Mouse (Mus musculus) neural tube, embryonic 15.5 days (tissue): ENCODE data around the gene Mapk9. TPM values are rescaled to one million over a fixed set of nuclear protein-coding genes. Genes with fewer than 3 reads are reported as not detected.
"Not testable (repeated sequence)": the region's sequence is repeated elsewhere in the genome, so short reads cannot be mapped to it uniquely, and the experiment has no call there.

Source experiments
- ATAC-seq: fragments of 200-750 bp; cut with Nextera tagmentation; 2 replicates; pipeline ENCODE4 v1.8.0; 2017; ENCODE audit warnings: mild to moderate bottlenecking, moderate TSS enrichment, moderate library complexity; ENCODE audit not compliant: low FRiP score
- H3K27ac ChIP-seq: fragments of 300-500 bp; sonication (generic); replicated peaks from 2 replicates; pipeline ENCODE4 v1.5.1; 2015; ENCODE audit warnings: mild to moderate bottlenecking, inconsistent platforms
- H3K27me3 ChIP-seq: fragments of 300-500 bp; sonication (generic); replicated peaks from 2 replicates; pipeline ENCODE4 v1.6.1; 2015; ENCODE audit warnings: inconsistent platforms
- H3K36me3 ChIP-seq: fragments of 300-500 bp; sonication (generic); 2 replicates; pipeline ENCODE4 v1.6.1; 2015; ENCODE audit warnings: inconsistent platforms
- H3K4me1 ChIP-seq: fragments of 300-500 bp; sonication (generic); 2 replicates; pipeline ENCODE4 v1.6.1; 2015; ENCODE audit warnings: inconsistent platforms
- H3K4me2 ChIP-seq: fragments of 300-500 bp; sonication (generic); 2 replicates; pipeline ENCODE4 v1.6.1; 2015; ENCODE audit warnings: inconsistent platforms, mild to moderate bottlenecking, moderate library complexity
- H3K4me3 ChIP-seq: fragments of 300-500 bp; sonication (generic); replicated peaks from 2 replicates; pipeline ENCODE4 v1.5.1; 2015; ENCODE audit warnings: mild to moderate bottlenecking, inconsistent platforms
- H3K9ac ChIP-seq: fragments of 300-500 bp; sonication (generic); replicated peaks from 2 replicates; pipeline ENCODE4 v1.6.1; 2015; ENCODE audit warnings: mild to moderate bottlenecking, inconsistent platforms
- H3K9me3 ChIP-seq: fragments of 300-500 bp; sonication (generic); replicated peaks from 2 replicates; pipeline ENCODE4 v1.6.1; 2016; ENCODE audit warnings: inconsistent platforms
- WGBS: fragments of 180-500 bp; shearing (Covaris S2); methylation state at CpG from one replicate; pipeline ENCODE4 v1.1.7; 2015; ENCODE audit warnings: mixed read lengths; 5-methylcytosine and 5-hydroxymethylcytosine counted together
- polyA plus RNA-seq: library from polyadenylated mRNA; unstranded; fragments of >200 nt; fragmentation: Nextera tagmentation; extraction: Ambion mirVana; gene quantifications from 2 replicates; pipeline ENCODE4 v1.2.1, GENCODE M21; 2015

The Mapk9 gene
- 64.2 and 73.5 TPM in 2 replicates for polyA plus RNA-seq

GRCm38 (mm10) chr11:49846401-49847070, at the start of gene Mapk9:
Gene Mapk9 (plus strand): TSS chr11:49846751.
- ATAC-seq, result peak; percentile 99

GRCm38 (mm10) chr11:49798931-49799330, 47.6 kb upstream of the Mapk9 start:
- Histone ChIP-seq H3K9me3 (no peaks in the 10 kb centered on the region), H3K27ac (no peak overlapping the region), H3K4me1 (peaks cover 22% of the 10 kb centered on the region), H3K27me3 (no peaks in the 10 kb centered on the region), H3K4me2 (no peak overlapping the region), H3K36me3 (no peaks in the 10 kb centered on the region), H3K4me3 (no peak overlapping the region), H3K9ac (no peak overlapping the region)
- ATAC-seq, result no peak
- WGBS, result 86% methylated on average over 6 of the region's 6 CpGs

More at GRCm38 (mm10) chr11:49846401-49847070, at the start of gene Mapk9:
- Histone ChIP-seq H3K27ac (peak within 1 kb of the TSS; percentile 86), H3K9ac (peak within 1 kb of the TSS; percentile 96), H3K4me1 (peaks cover 38% of the 10 kb centered on the region), H3K4me2 (peak within 1 kb of the TSS; percentile 75), H3K36me3 (peaks cover 4% of the 10 kb centered on the region; the same call in 1 of the 2 replicates), H3K27me3 (no peaks in the 10 kb centered on the region), H3K4me3 (peak within 1 kb of the TSS; percentile 77), H3K9me3 (no peaks in the 10 kb centered on the region)
- under 1% methylated on average over 65 of the region's 68 CpGs for WGBS

- 58% methylated on average over 4 of the region's 4 CpGs for WGBS
- peaks cover 9% of the 10 kb centered on the region; the same call in 1 of the 2 replicates for H3K4me1 ChIP-seq
- H3K27me3 ChIP-seq, result no peaks in the 10 kb centered on the region
- no peak for ATAC-seq
- H3K36me3 ChIP-seq, result no peaks in the 10 kb centered on the region
- no peak overlapping the region for H3K27ac ChIP-seq
- H3K4me3 ChIP-seq, result no peak overlapping the region
- no peaks in the 10 kb centered on the region for H3K9me3 ChIP-seq
- H3K9ac ChIP-seq, result no peak overlapping the region
- H3K4me2 ChIP-seq, result no peak overlapping the region
Measured at GRCm38 (mm10) chr11:49801516-49801915, 45.0 kb upstream of the Mapk9 start.

DNA sequence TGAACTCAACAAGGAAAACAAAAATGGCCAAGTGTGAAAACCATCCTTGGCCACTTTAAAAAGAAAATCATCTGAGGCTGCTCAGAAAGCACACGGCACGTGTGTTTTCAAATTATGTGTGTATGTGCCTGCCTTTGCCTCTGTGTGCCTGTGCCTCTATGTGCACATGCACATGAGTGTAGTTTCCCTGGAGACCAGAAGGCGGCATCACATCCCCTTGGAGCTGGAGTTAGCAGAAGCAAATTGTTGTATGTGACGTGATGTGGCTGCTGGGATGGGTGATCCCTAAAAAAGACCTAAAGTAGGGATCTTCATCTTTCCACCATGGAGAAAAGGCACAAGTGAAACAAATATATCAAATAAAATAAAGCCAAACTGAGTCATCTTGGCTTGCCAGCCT, 42.8 kb upstream of the Mapk9 start:
- Histone ChIP-seq H3K4me1 (peaks cover 9% of the 10 kb centered on the region; the same call in 1 of the 2 replicates), H3K36me3 (peaks cover under 1% of the 10 kb centered on the region; the same call in 1 of the 2 replicates), H3K9ac (no peak overlapping the region), H3K27ac (no peak overlapping the region), H3K4me3 (no peak overlapping the region), H3K27me3 (no peaks in the 10 kb centered on the region), H3K4me2 (no peak overlapping the region), H3K9me3 (no peaks in the 10 kb centered on the region)
- 98% methylated on average over 4 of the region's 4 CpGs for WGBS
- ATAC-seq, result no peak

DNA sequence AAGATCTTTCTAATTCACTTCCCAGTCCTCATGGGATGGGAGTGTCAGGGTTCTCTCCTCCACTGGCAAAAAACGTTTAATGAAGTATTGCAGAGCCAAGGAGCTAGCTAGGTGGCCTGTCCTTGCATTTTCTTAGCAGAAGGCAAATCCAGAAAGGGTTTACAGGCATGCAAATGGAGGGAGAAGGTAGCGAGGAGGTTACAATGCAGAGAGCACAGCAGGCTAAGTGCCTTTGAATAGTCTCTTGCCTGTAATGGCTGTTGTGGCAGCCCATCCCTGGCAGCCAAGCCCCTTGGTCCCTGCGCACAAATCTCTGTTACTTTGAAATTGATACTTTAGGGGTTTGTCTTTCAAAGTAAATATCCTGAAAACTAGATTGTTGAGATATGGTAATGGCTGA, 40.3 kb upstream of the Mapk9 start:
- H3K9me3 ChIP-seq, result no peaks in the 10 kb centered on the region
- no peak overlapping the region for H3K9ac ChIP-seq
- H3K4me1 ChIP-seq, result peaks cover 5% of the 10 kb centered on the region; the same call in 1 of the 2 replicates
- no peak overlapping the region for H3K27ac ChIP-seq
- no peak for ATAC-seq
- no peak overlapping the region for H3K4me3 ChIP-seq
- H3K36me3 ChIP-seq, result peaks cover 5% of the 10 kb centered on the region; the same call in 1 of the 2 replicates
- H3K4me2 ChIP-seq, result no peak overlapping the region
- 27% methylated on average over 3 of the region's 3 CpGs for WGBS
- no peaks in the 10 kb centered on the region for H3K27me3 ChIP-seq

GRCm38 (mm10) chr11:49808946-49809345, 37.6 kb upstream of the Mapk9 start:
- 92% methylated on average over 9 of the region's 9 CpGs for WGBS
- Histone ChIP-seq H3K9me3 (no peaks in the 10 kb centered on the region), H3K4me1 (no peaks in the 10 kb centered on the region), H3K4me2 (no peak overlapping the region), H3K4me3 (no peak overlapping the region), H3K27me3 (no peaks in the 10 kb centered on the region), H3K27ac (no peak overlapping the region), H3K9ac (no peak overlapping the region), H3K36me3 (peaks cover 5% of the 10 kb centered on the region; the same call in 1 of the 2 replicates)
- ATAC-seq, result no peak

DNA sequence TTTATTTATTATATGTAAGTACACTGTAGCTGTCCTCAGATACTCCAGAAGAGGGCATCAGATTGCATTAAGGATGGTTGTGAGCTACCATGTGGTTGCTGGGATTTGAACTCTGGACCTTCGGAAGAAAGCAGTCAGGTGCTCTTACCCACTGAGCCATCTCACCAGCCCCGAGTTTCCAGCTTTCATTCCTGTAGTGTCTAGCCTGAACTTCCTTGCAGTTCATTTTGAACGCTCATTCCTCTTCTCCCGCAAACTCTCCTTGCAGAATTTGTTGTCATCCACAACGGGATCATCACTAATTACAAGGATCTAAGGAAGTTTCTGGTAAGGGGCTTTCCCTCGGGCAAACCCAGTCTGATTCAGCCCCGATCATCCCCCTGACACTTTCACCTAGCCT, 35.9 kb upstream of the Mapk9 start:
- WGBS, result 87% methylated on average over 7 of the region's 7 CpGs
- ATAC-seq, H3K27ac ChIP-seq, H3K4me1 ChIP-seq, H3K27me3 ChIP-seq, H3K4me3 ChIP-seq, H3K36me3 ChIP-seq, H3K9me3 ChIP-seq, H3K4me2 ChIP-seq, H3K9ac ChIP-seq: not testable (repeated sequence)

- Histone ChIP-seq H3K9ac (no peak overlapping the region), H3K27me3 (no peaks in the 10 kb centered on the region), H3K4me2 (no peak overlapping the region), H3K36me3 (peaks cover 5% of the 10 kb centered on the region; the same call in 1 of the 2 replicates), H3K4me3 (no peak overlapping the region), H3K4me1 (no peaks in the 10 kb centered on the region), H3K27ac (no peak overlapping the region), H3K9me3 (no peaks in the 10 kb centered on the region)
- WGBS, result 89% methylated on average over 8 of the region's 8 CpGs
- ATAC-seq, result no peak
Measured at GRCm38 (mm10) chr11:49811099-49811541, 35.4 kb upstream of the Mapk9 start.

- Histone ChIP-seq H3K4me2 (no peak overlapping the region), H3K36me3 (peaks cover 5% of the 10 kb centered on the region; the same call in 1 of the 2 replicates), H3K27me3 (no peaks in the 10 kb centered on the region), H3K9me3 (no peaks in the 10 kb centered on the region), H3K27ac (no peak overlapping the region), H3K4me1 (no peaks in the 10 kb centered on the region), H3K9ac (no peak overlapping the region), H3K4me3 (no peak overlapping the region)
- no peak for ATAC-seq
- 91% methylated on average over 8 of the region's 8 CpGs for WGBS
Measured at GRCm38 (mm10) chr11:49811879-49812278, 34.7 kb upstream of the Mapk9 start.

DNA sequence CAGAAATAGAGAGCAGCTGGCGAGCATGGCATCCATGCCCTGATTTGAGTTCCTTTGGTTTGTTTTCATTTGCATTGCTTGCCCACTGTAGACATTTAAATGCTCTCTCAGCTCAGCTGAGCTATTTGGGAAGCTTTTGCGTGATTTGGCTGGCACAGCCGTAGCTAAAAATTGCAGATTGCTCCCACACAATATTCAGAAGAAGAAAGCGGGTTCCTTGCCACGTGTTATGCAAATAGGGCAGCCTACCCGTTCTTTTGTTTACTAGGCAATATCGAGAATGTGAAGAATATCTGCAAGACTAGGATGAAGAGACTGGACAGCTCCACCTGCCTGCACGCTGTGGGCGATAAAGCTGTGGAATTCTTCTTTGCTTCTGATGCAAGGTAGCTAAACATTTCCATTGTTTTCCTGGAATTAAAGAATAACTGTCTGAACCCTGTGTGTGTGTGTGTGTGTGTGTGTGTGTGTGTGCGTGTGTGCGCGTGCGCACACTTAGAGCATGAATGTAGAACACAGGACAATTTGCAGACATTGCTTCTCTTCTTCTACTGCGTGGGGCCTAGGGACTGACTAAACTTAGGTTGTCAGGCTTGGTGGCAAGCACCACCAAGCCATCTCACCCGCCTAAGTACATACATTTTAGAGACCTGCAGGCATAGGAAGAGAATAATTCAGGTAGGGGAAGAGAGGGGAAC, 27.5 kb upstream of the Mapk9 start:
- ATAC-seq, result no peak

DNA sequence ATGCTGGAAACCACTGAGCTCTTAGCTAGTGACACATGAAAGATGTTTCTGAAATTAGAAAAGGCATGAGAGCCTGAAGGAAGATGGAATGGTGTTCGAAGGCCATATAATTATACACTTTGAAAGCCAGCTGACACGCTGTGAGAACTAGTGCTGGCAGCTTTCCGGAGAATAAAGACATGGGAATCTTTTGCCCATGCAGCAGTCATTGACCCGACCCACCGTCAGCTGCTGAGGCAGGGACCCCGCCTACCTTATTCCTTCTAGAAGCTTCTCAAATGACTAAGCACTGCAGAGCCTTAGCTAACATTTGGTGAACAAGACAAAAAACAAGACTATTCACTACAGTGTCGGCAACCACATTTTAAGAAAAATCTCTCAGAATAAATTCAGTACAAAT, 26.9 kb upstream of the Mapk9 start:
- 84% methylated on average over 7 of the region's 7 CpGs for WGBS
- Histone ChIP-seq H3K4me3 (no peak overlapping the region), H3K4me2 (no peak overlapping the region), H3K9me3 (no peaks in the 10 kb centered on the region), H3K27me3 (no peaks in the 10 kb centered on the region), H3K27ac (no peak overlapping the region), H3K36me3 (peaks cover 20% of the 10 kb centered on the region), H3K4me1 (no peaks in the 10 kb centered on the region), H3K9ac (no peak overlapping the region)
- no peak for ATAC-seq

More for the DNA sequence above, 27.5 kb upstream of the Mapk9 start:
- no peaks in the 10 kb centered on the region for H3K4me1 ChIP-seq
- H3K9me3 ChIP-seq, result no peaks in the 10 kb centered on the region
- 0 out of 2 replicates have a peak overlapping the region, but pooled peaks have one; percentile 9 for H3K27ac ChIP-seq
- H3K27me3 ChIP-seq, result no peaks in the 10 kb centered on the region
- H3K4me2 ChIP-seq, result no peak overlapping the region
- H3K36me3 ChIP-seq, result peaks cover 13% of the 10 kb centered on the region
- H3K4me3 ChIP-seq, result no peak overlapping the region
- H3K9ac ChIP-seq, result no peak overlapping the region
- WGBS, result 86% methylated on average over 15 of the region's 15 CpGs

DNA sequence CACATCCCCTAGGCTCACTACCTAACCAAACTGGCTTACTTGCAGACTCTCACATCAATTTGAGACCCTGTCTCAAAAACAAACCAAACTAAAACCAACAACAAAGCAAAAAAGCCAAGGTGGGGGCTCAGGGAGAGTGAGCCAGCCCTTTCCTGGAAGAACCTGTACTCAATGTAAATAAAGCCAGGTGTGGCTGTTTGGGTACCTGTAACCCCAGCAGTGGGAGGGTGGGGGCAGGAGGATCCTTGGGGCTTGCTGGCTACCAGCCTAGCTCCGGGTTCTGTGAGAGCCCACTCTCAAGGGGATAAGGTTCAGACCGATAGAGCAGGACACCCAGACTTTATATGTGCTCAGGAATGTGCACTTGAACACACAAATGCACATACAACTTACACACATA, 25.6 kb upstream of the Mapk9 start:
- 100% methylated on average over 2 of the region's 2 CpGs for WGBS
- no peak overlapping the region for H3K4me3 ChIP-seq
- no peak overlapping the region for H3K4me2 ChIP-seq
- ATAC-seq, result no peak
- H3K36me3 ChIP-seq, result peaks cover 23% of the 10 kb centered on the region
- H3K27me3 ChIP-seq, result no peaks in the 10 kb centered on the region
- H3K27ac ChIP-seq, result no peak overlapping the region
- H3K9ac ChIP-seq, result no peak overlapping the region
- no peaks in the 10 kb centered on the region for H3K9me3 ChIP-seq
- H3K4me1 ChIP-seq, result no peaks in the 10 kb centered on the region
